Mouse (Mus musculus) neural tube, embryonic 11.5 days (tissue): Measurements from ENCODE around the gene Ndufaf5. TPM values are rescaled to one million over a fixed set of nuclear protein-coding genes. Genes with fewer than 3 reads are reported as not detected.
A peak's percentile ranks its signal among the peaks of the same experiment; 100 is the strongest.

Experiments
- ATAC-seq: fragments of 200-750 bp; cut with Nextera tagmentation; 2 replicates; pipeline ENCODE4 v1.8.0; 2017; ENCODE audit warnings: moderate number of reproducible peaks, mild to moderate bottlenecking, moderate TSS enrichment, moderate library complexity; ENCODE audit not compliant: insufficient read depth, low FRiP score, low TSS enrichment
- DNase-seq: peaks from one replicate; pipeline ENCODE4 v3.0.0-alpha.2; 2015; ENCODE audit warnings: low spot score
- H3K27ac ChIP-seq: fragments of 300-500 bp; sonication (generic); 2 replicates; pipeline ENCODE4 v1.5.1; 2014; ENCODE audit warnings: low read depth, mild to moderate bottlenecking, low read length
- H3K27me3 ChIP-seq: fragments of 300-500 bp; sonication (generic); 2 replicates; pipeline ENCODE4 v1.6.1; 2014; ENCODE audit warnings: mild to moderate bottlenecking, low read length, mixed read lengths; ENCODE audit not compliant: control insufficient read depth, insufficient read depth
- H3K36me3 ChIP-seq: fragments of 300-500 bp; sonication (generic); 2 replicates; pipeline ENCODE4 v1.6.1; 2014; ENCODE audit warnings: mild to moderate bottlenecking, low read length, moderate library complexity, mixed read lengths; ENCODE audit not compliant: control insufficient read depth, insufficient read depth
- H3K4me1 ChIP-seq: fragments of 300-500 bp; sonication (generic); 2 replicates; pipeline ENCODE4 v1.6.1; 2014; ENCODE audit warnings: low read length, mixed read lengths; ENCODE audit not compliant: control insufficient read depth, insufficient read depth
- H3K4me2 ChIP-seq: fragments of 300-500 bp; sonication (generic); 2 replicates; pipeline ENCODE4 v1.6.1; 2014; ENCODE audit warnings: low read depth, mild to moderate bottlenecking, moderate library complexity
- H3K4me3 ChIP-seq: fragments of 300-500 bp; sonication (generic); 2 replicates; pipeline ENCODE4 v1.5.1; 2014; ENCODE audit warnings: low read depth, low read length
- H3K9ac ChIP-seq: fragments of 300-500 bp; sonication (generic); 2 replicates; pipeline ENCODE4 v1.6.1; 2014; ENCODE audit warnings: mild to moderate bottlenecking, low read length
- H3K9me3 ChIP-seq: fragments of 300-500 bp; sonication (generic); 2 replicates; pipeline ENCODE4 v1.6.1; 2016; ENCODE audit warnings: low read length; ENCODE audit not compliant: control insufficient read depth
- WGBS: fragments of 180-500 bp; shearing (Covaris S2); extraction: QIAGEN DNeasy Blood & Tissue Kit; methylation state at CpG from one replicate; pipeline ENCODE4 v1.1.7; 2014; 5-methylcytosine and 5-hydroxymethylcytosine counted together
- polyA plus RNA-seq: library from polyadenylated mRNA; unstranded; fragments of >200 nt; fragmentation: Nextera tagmentation; extraction: Ambion mirVana; gene quantifications from 2 replicates; pipeline ENCODE4 v1.2.1, GENCODE M21; 2014

Ndufaf5 gene
- polyA plus RNA-seq, 1 experiment from 2014 or later: 31.6 TPM

DNA sequence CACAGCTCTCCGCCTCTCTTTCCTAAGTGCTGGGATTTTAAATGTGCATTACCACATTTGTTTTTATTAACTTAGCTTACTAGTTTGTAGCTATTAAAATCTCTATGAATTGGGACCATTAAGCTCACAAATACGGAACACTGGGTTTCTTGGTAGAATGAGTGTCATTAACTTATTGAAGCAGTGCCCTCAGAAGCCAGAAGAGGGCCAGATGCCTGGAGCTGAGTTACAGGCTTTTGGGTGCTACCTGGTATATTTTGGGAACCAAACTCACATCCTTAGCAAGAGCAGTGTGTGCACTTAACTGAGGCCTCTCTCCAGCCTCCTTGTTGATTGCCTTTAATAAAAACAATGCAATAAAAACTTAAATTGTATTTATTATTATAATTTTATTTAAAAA lies 30.3 kb downstream of the Ndufaf5 start:
- H3K4me1 ChIP-seq: no peaks in the 10 kb centered on the region
- 0 out of 2 replicates have a peak, but pooled peaks have one; percentile 48 for ATAC-seq
- H3K27me3 ChIP-seq: no peaks in the 10 kb centered on the region
- no peak overlapping the region for H3K9ac ChIP-seq
- no peak for DNase-seq
- whole genome bisulfite sequencing: 85% methylated on average over 2 of the region's 2 CpGs
- no peaks in the 10 kb centered on the region; the same call in none of the 2 replicates for H3K36me3 ChIP-seq
- H3K9me3 ChIP-seq: no peaks in the 10 kb centered on the region
- H3K4me3 ChIP-seq: no peak overlapping the region
- no peak overlapping the region for H3K27ac ChIP-seq
- no peak overlapping the region for H3K4me2 ChIP-seq

DNA sequence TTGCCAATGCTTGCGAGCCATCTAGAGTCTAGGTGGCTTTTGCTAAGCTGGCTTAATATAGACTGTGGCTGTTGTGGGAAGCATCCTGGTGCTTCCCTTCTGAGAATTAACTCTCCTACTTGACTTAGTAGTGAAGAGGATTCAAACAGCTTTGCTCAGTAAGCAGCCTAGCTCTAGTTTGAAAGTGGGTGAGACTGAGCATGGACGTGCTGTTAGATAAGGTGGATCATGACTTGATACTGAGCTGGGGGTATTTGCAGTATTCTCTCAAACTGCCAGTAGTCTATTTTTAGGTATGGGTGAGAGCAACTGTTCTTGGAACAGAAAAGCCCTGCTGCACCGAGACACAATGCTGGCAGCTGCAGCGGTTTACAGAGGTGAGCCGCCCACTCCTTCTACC lies 32.1 kb downstream of the Ndufaf5 start:
- 92% methylated on average over 5 of the region's 5 CpGs for WGBS
- DNase-seq: no peak
- no peaks in the 10 kb centered on the region; the same call in 1 of the 2 replicates for H3K36me3 ChIP-seq
- no peaks in the 10 kb centered on the region for H3K9me3 ChIP-seq
- H3K4me1 ChIP-seq: no peaks in the 10 kb centered on the region
- no peak overlapping the region for H3K27ac ChIP-seq
- no peak overlapping the region for H3K9ac ChIP-seq
- no peaks in the 10 kb centered on the region for H3K27me3 ChIP-seq
- H3K4me3 ChIP-seq: no peak overlapping the region
- H3K4me2 ChIP-seq: no peak overlapping the region
- no peak for ATAC-seq

DNA sequence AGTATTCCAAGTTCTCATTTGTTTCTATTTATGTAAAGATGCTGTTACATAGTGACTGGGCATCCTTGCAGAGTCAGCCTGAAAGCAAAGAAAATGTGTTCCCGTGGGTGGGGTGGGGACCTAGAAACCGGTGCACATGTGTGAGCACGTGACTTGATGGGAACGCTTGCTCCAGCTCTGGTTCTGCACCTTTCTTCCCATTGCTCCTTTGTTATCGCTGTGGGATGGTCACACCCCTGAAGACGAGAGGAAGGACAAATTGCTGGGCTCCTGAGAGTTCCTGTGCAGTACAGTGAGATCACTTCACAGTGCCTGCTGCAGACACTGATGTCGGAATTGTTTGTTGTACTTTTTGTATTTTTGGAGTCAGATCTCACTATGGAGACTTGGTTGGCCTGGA lies 33.3 kb downstream of the Ndufaf5 start:
- H3K4me3 ChIP-seq: no peak overlapping the region
- no peaks in the 10 kb centered on the region for H3K27me3 ChIP-seq
- no peaks in the 10 kb centered on the region; the same call in 1 of the 2 replicates for H3K36me3 ChIP-seq
- no peaks in the 10 kb centered on the region for H3K9me3 ChIP-seq
- H3K9ac ChIP-seq: no peak overlapping the region
- WGBS: 95% methylated on average over 7 of the region's 7 CpGs
- no peaks in the 10 kb centered on the region for H3K4me1 ChIP-seq
- DNase-seq (no peak), ATAC-seq (no peak)
- no peak overlapping the region for H3K4me2 ChIP-seq
- H3K27ac ChIP-seq: no peak overlapping the region

DNA sequence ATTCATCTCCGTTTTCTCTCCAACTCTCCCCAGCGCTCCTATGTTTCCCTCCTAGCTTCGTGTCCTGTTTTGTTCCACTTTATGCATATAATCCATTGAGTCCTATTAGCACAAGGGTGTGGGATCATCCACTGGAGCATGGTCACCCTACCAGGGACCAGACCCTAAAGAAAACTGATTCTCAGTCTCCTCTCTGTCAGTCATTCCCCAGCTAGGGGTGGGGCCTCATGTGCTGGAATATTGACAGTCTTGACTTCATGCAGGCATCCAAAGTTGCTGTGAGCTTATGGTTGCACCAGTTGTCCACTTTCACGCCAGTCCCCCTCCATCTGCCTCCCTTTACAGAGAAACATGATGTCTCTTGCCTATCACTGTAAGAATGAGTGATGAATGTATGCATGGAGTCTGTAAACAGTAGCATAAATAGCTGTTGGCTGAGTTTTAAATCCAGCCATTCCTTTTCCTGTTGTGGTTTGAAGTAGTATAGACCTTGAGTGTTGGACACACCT lies 44.1 kb downstream of the Ndufaf5 start:
- ATAC-seq: no peak
- DNase-seq: no peak
- Histone ChIP-seq H3K4me1 (no peaks in the 10 kb centered on the region), H3K9me3 (no peaks in the 10 kb centered on the region), H3K27me3 (no peaks in the 10 kb centered on the region), H3K9ac (no peak overlapping the region), H3K27ac (no peak overlapping the region), H3K4me2 (no peak overlapping the region), H3K4me3 (no peak overlapping the region), H3K36me3 (no peaks in the 10 kb centered on the region)
- 93% methylated on average over 4 of the region's 4 CpGs for WGBS

DNA sequence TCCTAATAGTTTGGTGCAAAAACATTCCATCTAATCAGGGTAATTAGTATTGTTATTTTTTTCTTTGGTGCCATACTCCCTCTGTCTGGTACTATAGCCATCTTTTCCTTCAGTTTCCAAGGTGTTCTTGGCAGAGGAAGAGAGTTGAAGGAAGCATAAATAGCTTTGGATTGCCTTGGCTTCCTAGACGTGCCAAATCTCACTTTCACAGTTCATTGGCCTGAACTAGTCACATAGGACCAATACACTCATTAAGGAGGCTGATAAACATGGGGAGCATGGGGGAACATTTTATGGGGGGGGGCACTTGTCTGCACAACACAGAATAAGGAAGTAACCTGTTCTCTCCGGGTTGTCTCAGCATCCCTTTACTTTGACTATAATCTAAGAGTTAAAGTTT lies 45.0 kb downstream of the Ndufaf5 start:
- Histone ChIP-seq H3K9ac (no peak overlapping the region), H3K9me3 (no peaks in the 10 kb centered on the region), H3K27me3 (no peaks in the 10 kb centered on the region), H3K4me3 (no peak overlapping the region), H3K27ac (no peak overlapping the region), H3K36me3 (no peaks in the 10 kb centered on the region), H3K4me2 (no peak overlapping the region), H3K4me1 (no peaks in the 10 kb centered on the region)
- ATAC-seq (no peak), DNase-seq (no peak)
- WGBS: 71% methylated on average over 2 of the region's 2 CpGs

DNA sequence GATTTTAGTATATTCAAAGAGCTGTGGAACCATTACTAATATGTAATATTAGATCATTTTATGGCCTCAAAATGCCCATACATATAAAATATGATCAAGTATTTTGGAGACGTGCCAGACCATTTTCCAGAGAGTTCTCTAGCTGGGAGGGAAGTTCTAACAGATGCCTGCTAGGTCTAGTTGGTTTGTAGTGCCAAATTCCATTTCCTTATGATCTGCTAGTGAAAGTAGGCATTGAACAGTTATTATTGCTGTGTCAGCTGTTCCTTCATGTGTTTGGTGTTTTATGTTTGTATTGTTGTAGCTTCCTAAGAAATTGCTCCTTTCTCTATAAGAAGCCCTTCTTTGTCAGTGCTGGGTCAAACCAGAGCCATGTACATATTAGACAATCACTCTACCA lies 45.5 kb downstream of the Ndufaf5 start:
- ATAC-seq: no peak
- WGBS: 82% methylated on average over 1 of the region's 1 CpGs
- no peak for DNase-seq
- H3K4me1 ChIP-seq: no peaks in the 10 kb centered on the region
- H3K9ac ChIP-seq: no peak overlapping the region
- H3K27ac ChIP-seq: no peak overlapping the region
- no peaks in the 10 kb centered on the region for H3K9me3 ChIP-seq
- no peaks in the 10 kb centered on the region for H3K36me3 ChIP-seq
- no peak overlapping the region for H3K4me2 ChIP-seq
- H3K27me3 ChIP-seq: no peaks in the 10 kb centered on the region
- H3K4me3 ChIP-seq: no peak overlapping the region

DNA sequence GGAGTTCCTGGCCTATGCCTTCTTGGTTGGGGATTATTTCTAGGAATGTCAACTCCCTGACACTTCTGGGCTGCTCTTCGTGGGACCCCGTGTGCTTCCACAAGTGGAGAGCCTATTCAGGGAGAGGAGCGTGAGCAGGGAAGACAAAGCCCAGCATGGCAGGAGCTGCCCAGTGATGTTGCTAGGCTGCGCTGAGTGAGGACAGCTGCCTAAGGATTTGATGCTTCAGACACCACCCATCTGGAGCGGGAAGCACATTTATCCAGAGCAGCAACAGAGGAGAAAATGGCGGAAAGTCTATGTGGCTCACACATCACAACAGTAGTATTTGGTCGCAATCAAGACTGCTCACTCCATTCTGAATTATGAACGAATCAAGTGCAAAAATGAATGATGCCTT lies 49.9 kb downstream of the Ndufaf5 start:
- H3K27me3 ChIP-seq: no peaks in the 10 kb centered on the region
- WGBS: 66% methylated on average over 8 of the region's 8 CpGs
- H3K4me1 ChIP-seq: no peaks in the 10 kb centered on the region

DNA sequence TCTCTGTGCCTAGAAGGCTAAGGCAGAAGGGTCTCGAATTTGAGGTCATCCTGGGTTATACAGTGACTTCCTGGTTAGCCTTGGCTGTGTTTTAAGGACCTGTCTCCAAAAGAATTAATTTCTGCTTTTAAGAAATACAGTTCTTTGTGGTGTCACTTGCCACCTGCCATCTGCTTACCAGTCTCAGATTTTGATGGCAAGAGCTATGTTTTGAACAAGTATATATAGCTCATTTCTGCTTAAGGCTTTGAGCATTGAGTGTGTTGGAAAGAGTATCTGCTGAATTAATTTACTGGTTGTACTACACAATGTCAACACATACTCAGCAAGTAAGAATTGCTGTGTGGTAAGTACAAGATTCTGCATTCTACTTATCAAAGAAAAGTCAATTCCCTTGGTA lies 59.8 kb downstream of the Ndufaf5 start:
- Histone ChIP-seq H3K4me3 (no peak overlapping the region), H3K4me1 (no peaks in the 10 kb centered on the region), H3K27me3 (no peaks in the 10 kb centered on the region), H3K9me3 (no peaks in the 10 kb centered on the region), H3K36me3 (no peaks in the 10 kb centered on the region), H3K9ac (no peak overlapping the region), H3K27ac (no peak overlapping the region), H3K4me2 (no peak overlapping the region)
- DNase-seq (no peak), ATAC-seq (no peak)
- 69% methylated on average over 1 of the region's 1 CpGs for WGBS

More for the DNA sequence above, 49.9 kb downstream of the Ndufaf5 start:
- Histone ChIP-seq H3K4me3 (no peak overlapping the region), H3K9ac (no peak overlapping the region), H3K9me3 (no peaks in the 10 kb centered on the region), H3K27ac (no peak overlapping the region), H3K36me3 (no peaks in the 10 kb centered on the region), H3K4me2 (no peak overlapping the region)
- peak; percentile 46; the same call in 1 of the 2 replicates for ATAC-seq
- DNase-seq: no peak

DNA sequence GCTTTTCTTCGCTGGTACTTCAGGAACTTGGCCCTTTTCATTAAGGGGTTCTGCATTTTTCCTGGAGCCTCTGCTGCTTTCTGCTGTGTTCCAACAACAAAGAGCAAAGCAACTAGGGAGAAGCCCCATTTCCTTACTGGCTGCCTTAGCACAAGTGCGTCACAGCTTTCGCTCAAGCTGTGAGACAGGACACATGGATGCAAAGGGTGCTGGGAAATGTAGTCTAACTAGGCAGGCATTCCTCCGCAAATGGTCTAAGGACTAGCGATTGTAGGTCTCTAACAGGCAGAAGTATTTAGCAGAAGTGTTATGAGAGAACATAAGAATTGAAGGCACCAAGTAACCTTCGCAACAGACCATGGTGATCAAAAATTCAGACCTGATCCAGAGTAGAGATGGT lies 66.8 kb downstream of the Ndufaf5 start:
- 59% methylated on average over 6 of the region's 6 CpGs for WGBS
- Histone ChIP-seq H3K4me1 (no peaks in the 10 kb centered on the region), H3K36me3 (no peaks in the 10 kb centered on the region), H3K27ac (no peak overlapping the region), H3K9ac (no peak overlapping the region), H3K27me3 (no peaks in the 10 kb centered on the region), H3K9me3 (no peaks in the 10 kb centered on the region), H3K4me3 (no peak overlapping the region), H3K4me2 (no peak overlapping the region)
- DNase-seq (no peak), ATAC-seq (peak; percentile 71)
